Mouse (Mus musculus) bone marrow macrophage, adult 2 months (primary cell): ENCODE results near the gene Eif3b.

Source experiments
- CTCF ChIP-seq: IDR thresholded peaks from 2 replicates; pipeline ENCODE4 v1.5.1; 2012; ENCODE audit warnings: low read depth, mild to moderate bottlenecking, low read length, moderate library complexity
- POLR2A ChIP-seq: IDR thresholded peaks from 2 replicates; pipeline ENCODE4 v1.6.1; 2012; ENCODE audit warnings: mild to moderate bottlenecking, low read depth, low read length, borderline replicate concordance

GRCm38 (mm10) chr5:140464943-140465342 is 45.8 kb downstream of the Eif3b start:
- TF ChIP-seq CTCF (no peak), POLR2A (no peak)
